Mouse (Mus musculus) megakaryocyte, adult 5-6 weeks (primary cell): ENCODE measurements at regions not wholly inside any gene's neighbourhood (a gene's known extent, or its start where the extent isn't known, plus 50 kb on each side); places are given as distances from the start of the nearest gene placed in this dataset.
"Not testable (repeated sequence)": the region's sequence is repeated elsewhere in the genome, so short reads cannot be mapped to it uniquely, and the experiment has no call there.

ENCODE experiments used
- ATAC-seq: 2 replicates; pipeline ENCODE4 v1.8.0; 2016; ENCODE audit warnings: mild to moderate bottlenecking, inconsistent platforms; ENCODE audit not compliant: poor library complexity, severe bottlenecking

DNA sequence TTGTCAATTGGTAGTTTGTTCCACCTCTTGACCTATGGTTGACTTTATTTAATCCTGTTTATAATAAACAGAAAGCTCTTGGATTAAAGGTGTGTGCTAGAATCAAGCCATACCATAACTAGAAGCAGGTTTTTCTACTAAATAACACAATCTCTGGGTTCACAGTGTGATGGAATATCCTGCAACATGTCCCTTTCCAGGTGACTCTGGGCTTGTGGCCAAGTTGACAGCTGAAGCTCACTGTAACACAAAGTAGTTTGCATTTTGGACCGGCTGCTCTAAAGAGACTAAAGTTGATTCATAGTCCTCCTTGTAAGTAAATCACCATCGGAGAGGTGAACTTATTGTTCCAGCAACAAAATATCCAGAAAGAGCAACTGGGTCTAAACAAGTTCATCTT lies 149.3 kb upstream of the Kctd3 start:
- ATAC-seq: no peak

DNA sequence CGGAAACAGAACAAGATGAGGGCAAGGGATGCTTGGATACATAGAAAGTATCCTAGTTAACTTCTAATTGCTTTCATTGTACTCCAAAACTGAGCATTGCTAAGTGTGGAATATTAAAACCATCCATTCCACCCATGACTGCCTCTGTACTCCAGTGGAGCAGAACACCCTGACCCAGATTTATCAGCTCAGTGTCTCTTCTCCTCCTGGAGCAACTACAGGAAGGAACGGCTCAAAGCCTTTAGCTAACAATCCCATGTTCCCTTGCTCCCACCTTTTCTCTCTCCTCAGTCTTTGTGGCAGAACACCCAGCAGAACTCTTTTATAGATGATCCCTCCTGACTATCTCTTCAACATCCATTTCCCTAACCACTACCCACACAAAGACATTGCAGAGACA lies 146.7 kb upstream of the Kctd3 start:
- ATAC-seq: no peak

DNA sequence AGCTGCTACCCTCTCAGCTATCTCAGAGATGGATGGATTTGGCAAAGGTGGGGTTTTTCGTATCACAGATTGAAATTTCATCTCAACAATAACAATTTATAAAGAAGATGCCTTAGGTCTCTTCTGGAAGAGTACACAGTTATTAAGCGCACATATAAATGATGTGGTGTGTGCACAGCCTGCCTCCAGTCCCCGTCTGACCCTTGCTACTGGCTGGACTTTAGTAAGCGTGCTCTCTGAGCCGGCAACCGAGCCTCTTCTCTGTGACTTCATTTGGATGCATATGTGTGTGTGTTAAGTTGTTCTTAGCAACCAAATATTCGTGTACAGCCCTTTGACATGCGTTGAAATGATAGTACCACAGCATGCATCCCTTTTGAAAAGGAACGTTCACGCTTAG lies 145.5 kb upstream of the Kctd3 start:
- no peak for ATAC-seq

DNA sequence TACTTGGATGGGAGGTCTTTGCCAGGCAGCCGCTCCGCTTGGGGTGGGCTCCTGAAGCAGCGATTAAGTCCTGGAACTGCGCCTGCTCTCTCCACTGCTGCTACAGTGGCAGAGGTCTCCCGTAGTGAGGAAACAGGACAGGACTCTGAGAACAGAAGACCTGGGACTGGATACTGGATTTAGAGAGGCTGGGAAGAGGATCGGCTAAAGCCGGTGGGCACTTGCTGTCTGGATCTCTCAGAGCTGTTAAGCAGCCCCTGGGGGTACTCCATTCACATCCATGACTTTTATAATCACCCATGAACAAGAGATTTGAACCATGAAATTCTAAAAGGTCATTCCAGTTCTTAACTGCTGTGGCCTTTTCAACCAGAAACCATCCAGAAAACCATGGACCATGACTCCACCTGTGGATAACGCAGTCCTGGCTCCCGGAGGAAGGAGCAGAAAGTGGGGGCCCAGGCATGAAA lies 135.4 kb upstream of the Kctd3 start:
- no peak for ATAC-seq

DNA sequence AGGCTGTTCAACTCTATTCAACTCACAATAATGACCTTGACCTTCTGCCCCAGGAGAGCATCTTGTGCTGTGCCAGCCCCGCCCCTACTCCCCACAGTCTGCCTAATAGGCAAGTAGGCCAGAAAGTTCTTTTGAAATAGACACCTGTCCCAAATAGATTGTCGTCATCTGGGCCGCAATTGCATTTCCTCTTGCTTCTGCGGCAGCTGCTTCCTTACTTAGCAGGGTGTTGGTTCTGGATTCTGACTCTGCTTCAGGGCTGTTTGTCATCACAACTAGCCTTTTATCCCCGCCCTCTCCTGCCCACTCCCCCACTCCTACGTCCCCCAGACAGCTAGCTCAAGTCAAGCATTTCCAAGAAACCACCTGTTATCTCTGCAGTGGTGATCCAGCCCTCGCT lies 134.9 kb upstream of the Kctd3 start:
- no peak for ATAC-seq

DNA sequence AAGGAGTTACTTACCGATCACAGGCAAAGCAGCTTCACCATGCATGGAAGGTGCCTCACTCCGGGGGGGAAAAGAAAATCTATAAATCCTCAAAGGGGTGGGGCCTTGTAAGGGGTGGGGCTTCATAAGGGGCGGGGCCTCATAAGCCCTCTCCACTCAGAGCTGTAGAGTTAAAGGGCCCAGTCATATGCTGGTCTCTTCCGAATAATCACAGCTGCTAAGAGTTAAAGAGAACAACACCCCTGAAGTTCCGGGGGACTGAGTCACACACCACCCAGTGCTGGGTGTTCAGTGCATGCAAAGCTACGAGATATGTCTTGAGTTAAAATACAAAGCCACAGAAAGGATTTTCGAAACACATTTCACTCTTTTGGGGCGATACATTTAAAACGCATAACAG lies 134.1 kb upstream of the Kctd3 start:
- no peak for ATAC-seq

DNA sequence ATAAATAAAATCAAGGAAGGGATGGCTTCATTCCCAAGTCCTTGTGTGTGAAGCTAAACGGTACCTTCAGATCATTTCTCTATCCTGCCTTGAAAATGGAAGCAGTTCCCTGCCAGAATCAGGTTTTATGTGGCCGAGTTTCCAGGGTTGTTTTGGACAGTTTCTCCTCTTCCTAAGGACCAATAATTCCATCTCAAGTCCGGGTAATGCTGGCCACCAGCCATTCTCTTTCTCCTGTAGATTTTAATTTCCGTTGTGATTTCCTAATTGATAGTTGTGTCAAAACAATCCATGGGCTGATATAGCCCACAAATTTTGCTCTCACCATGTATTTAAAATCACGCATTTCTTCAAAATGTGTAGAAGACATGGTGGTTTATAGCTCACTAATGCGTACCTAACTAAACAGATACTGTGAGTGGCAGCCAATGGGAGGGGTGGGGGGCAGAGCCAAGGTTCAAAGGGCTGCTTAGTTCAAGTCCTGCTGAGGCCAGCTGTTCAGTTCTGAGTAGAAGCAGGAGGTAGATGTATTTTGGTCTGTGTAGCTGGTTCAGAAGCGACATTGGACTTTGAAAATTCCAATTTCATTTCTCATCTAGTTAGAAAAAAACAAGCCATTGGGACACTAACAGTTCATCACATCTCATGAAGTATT lies 129.2 kb upstream of the Kctd3 start:
- ATAC-seq: no peak

DNA sequence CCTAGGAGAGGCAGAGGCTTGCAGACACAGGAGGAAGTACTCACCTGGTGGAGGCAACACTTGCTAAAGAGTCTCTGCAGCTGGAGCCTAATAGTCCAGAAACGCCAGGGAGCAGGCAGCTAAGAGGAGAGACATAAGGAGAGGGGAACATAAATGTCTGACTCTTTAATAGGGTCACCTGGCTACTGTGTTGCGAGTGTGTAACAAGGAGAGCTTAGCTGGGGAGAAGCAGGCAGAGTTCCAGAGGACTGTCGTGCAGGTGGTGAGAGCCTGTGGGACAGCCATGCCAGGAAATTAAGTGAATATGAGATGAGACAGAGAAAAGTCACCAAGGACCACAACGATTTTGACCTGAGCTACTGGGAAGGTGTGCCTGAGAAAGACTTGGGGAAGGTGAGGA lies 128.2 kb upstream of the Kctd3 start:
- no peak for ATAC-seq

DNA sequence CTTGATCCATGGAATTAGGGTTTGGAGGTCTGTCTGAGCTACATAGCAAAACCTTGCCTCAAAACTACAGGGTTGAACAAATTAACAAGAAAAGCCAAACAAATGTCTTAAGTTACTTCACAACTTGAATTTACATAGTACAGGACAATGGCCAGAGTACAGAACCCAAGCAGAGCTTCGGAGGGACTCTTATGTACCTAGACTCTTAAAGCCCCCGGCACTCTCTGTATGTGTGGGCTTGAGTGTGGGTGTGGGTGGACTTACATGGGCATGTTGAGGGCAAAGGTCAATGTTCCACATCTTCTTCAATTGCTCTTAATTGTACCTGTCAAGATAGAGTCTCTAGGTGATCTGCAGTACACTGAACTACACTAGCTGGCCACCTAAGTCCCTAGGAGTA lies 121.1 kb upstream of the Kctd3 start:
- ATAC-seq: no peak

DNA sequence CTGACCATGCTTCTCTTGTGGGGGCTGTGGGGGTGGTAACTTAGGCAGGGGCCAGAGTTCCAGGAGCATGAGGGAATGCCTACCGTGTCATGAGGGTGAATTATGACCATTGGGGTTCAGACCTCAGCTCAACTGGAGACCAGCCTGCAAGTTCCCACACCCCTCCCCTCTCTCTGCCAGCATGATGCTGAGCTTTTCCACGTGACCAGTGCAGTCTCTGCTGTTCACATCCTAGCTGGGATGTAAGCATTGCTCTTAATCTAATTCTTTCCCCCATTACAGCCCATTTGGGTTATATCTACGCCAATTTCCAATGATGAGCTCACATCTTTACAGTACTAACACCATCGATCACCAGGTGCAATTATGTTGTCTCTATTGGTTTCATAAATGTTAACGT lies 120.6 kb upstream of the Kctd3 start:
- ATAC-seq: not testable (repeated sequence)

DNA sequence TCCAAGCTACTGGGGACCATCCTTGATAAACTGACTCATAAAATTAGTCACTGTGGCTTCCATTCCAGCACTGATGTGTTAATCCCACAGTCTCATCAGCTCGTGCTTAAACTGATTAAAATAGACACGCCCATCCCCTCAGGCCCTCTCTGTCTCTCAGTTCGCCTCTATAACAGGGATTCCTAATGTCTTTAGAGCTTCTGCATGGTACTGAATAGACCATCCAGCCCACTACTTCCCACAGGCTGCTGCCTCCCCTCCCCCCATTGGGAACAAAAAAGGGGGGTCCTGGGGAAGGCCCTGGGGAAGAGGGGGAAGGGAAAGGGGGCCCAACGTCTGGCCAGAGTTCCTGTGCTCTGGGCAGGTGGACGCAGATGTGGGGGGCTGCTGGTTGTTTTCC lies 119.7 kb upstream of the Kctd3 start:
- no peak for ATAC-seq

DNA sequence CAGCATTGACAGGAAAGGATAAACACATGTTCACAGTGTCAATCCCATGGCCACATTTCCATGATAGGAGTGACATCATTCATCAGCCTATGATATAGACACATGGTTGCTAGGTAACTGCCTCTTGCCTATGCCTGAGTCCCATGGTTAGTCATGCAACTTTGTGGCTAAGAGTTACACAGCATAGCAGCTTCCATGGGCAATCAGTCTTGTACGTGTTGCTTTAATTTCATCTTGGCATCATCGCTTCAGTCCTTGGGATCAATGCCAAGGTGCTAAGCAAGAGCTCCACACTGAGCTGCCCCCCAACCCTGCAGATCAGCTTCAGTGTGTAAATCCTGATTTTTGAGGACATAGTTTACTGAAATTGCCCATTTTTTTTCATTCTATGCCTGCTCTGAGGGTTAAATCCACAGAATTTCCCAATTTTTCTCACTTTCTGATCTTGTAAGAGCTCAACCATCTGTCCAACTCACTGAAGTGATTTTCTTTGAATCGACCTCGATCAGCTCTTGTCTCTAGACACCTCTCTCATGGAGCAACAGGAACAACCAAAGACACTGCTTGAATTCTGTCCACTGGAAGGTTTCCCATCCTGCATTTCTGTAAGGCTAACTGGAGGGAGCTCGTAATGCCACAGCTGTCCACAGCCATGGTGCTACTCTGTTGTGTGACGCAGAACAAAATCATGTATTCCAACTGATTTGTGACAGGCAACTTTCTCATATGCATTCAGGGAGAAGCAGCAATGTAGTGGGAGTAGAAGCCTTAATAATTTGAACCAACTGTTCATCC lies 112.5 kb upstream of the Kctd3 start:
- no peak for ATAC-seq

DNA sequence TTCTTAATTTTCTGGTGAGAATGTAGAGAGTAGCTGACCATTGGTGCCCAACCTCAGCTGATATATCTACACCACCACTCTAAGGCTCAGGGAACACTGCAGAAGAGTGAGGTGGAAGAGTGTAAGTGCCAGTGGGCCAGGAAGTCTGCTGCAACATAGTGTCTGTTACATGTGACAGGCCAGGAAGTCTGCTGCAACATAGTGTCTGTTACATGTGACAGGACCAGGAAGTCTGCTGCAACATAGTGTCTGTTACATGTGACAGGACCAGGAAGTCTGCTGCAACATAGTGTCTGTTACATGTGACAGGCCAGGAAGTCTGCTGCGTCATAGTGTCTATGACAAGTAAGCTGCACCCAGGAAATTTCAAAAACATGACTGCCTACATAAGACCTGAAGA lies 111.4 kb upstream of the Kctd3 start:
- ATAC-seq: not testable (repeated sequence)

DNA sequence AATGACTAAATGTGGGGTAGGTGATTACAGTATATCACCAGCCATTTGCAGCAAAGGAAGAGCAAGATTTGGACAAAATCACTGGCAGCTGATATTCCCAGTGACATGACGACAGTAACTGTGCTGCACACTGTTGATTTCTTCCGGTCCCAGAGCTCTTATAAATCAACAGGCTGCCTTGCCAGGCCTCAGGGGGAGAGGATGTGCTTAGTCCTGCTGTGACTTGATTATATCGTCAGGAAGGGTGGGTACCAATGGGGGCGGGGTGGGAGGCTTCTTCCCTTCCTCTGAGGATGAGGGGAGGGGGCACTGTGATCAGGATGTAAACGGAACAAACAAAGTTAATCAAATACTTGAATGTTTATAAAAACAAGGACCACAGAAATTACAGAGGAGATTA lies 110.9 kb upstream of the Kctd3 start:
- ATAC-seq: no peak

DNA sequence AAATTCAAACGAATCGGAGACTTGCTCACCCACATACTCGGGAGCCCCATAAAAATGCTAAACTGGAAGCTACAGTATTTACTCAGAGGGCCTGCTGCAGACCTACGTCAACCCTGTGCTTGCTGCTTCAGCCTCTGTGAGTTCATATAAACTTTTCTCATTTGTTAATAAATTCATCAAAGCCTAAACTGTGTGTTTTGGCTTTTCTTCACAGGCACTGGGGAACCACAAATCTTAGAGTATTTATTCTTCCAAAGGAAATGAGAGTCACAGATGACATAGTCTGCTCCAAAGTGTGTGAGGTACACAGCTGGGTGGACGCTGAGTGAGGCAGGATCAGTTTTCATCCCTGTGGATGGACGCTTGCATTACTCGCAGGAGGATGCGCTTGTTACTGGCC lies 108.3 kb upstream of the Kctd3 start:
- no peak for ATAC-seq

DNA sequence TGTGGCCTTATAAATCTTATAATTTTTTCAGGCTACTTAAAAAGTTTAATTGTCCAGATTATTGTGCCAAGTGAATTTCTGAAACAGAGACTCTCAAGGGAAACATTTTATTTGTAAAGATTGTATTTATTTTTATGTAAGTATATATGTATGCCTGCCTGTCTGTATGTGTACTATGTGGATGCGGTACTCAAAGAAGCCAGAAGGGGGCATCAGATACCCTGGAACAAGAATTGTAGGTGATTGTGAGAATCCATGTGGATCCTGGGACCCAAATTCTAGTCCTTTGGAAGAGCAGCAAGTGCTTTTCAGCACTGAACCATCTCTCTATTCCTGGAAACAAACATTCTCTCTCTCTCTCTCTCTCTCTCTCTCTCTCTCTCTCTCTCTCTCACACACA lies 107.6 kb upstream of the Kctd3 start:
- ATAC-seq: no peak

DNA sequence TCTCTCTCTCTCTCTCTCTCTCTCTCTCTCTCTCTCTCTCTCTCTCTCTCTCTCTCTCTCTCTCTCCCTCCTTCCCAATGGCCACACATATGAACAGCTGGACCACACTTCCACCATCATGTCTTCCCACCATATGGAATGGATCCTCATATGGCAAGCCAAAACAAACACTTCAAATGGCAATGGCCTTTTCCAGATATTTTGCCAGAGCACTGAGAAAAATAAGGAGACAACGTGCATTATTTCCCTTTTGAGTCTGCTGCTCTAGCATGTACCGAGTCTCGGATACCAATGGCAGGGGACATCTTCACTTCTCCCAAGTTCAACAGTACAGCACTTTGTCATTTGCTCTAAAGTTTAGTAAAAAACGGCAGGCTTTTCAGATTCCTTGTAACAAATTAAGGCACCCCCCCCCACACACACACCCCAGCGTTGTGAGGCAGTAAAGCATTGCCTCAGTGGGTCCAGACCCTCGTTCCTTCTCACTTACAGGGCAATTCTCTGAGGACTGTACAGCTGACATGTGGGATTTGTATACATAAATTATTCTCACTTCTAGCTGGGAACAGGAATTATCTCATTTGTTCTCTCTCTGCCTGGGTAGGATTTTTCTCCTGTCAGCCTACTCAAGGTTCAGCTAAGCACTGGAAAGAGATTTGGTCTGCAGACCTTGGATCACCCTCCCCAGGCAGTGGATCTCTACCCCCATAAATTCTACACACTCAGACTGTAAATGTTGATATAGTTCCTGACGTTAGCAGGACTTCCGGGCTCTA lies 100.8 kb upstream of the Kctd3 start:
- ATAC-seq: no peak

DNA sequence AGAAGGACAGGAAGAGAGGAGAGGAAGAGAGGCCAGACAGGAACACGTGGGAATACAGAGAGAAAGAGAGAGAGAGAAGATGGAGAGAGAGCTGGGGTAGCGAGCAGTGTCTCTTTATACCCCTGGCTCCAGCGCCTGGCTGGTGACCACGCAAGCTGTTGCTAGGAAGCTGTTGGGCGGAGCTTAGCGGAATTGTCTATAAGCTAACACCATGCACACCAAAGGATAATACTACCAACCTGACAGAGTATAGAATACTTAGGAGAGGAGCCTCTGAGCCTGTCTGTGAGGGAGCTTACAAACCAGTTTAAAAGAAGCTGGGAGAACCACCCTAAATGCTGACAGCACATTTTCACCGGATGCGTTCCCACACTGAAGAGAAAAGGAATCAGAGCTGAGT lies 100.2 kb upstream of the Kctd3 start:
- ATAC-seq: no peak

DNA sequence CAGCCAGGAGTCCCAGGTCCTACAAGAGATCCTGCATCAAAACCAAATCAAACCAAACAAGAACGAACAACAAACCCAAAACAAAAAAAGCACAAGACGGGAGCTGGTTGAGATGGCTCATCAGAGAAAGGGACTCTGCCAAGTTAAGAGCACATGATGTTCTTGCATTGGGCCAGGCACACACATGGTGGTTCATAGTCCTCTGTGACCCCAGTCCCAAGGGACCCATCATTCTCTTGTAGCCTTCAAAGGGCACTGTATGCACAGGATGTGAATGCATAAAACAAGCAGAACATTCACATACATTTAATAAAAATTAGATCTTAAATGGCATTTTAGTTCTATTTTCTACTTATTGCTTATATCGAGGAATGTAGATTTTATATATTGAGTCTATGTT lies 99.5 kb upstream of the Kctd3 start:
- no peak for ATAC-seq

DNA sequence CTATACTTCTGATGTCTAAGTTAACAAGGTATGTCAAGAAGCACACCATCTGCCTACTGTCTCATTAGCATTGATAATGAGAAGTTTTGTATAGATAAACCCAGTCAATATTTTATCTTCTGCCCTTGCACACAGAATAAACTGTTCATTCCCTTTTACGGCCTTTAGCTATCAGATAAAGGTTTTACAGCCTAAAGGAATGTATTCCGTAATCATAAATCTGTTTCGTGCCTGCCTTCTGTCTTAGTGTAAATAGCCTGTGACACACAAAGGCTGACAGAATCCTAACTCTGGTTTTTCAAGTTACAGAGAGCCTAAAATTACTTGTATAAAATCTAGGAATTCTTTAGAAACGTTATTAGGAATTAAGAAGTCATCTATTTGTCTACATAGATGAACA lies 97.6 kb upstream of the Kctd3 start:
- no peak for ATAC-seq

DNA sequence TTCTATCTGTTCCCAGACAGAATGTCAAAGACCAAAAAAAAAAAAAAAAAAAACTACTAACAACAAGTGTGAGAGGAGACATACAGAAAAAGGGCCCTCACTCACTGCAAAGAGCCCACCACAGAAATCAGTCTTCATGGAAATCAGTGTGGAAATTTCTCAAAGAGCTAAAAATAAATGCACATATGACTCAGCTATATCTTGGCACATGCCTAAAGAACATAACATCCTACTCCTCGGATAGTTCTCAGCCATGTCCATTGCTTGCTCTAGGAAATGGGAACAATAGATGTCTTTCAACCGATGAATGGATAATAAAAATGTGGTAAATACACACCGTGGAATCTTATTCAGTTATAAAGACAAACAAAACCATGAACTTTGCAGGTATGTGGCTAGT lies 95.1 kb upstream of the Kctd3 start:
- no peak for ATAC-seq

DNA sequence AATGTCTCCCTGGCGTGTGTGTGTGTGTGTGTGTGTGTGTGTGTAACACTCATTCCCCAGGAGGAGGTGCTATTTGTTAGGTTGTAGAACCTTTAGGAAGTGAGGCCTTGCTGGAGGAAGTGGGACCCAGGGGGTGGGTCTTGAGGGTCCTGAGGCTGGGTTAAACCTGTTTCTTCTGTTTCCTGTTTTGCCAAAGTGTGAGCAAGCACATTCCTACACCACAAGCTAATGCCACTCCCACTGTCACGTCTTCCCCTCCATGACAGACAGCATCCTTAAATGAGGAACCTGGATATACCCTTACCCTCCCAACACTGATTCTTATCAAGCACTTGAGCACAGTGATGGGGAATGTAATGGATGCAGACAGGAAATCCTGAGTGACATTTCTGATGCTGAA lies 91.5 kb upstream of the Kctd3 start:
- no peak for ATAC-seq
